Mouse (Mus musculus): ENCODE data around the gene Zfr2. TPM values are rescaled to one million over a fixed set of nuclear protein-coding genes. Genes with fewer than 3 reads are reported as not detected.

The Zfr2 gene
- polyA plus RNA-seq, 1 experiment from 2014 or later = 7.3 TPM

DNA sequence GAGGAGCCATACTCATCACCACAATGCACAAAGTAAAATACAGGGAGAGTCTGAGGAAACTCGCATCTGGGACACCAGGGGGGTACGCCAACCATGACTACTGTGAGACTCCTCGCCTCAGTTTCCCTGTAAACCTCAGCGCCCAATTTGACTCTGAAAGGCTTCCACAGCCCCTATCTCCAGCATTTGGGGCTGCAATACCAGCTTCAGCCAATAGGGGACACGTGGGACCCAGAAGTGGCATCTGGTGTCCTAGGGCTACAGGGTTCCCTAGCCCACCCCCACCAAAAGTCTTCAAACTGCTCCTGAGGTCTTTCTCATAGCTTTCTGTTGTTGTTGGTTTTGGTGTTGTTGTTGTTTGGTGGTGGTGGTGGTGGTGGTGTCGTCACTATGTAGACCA, 55.6 kb downstream of the Zfr2 start:
- Histone ChIP-seq H3K36me3 (ENCODE audit: control insufficient read depth, insufficient read depth, low read length) (no peaks in the 10 kb centered on the region), H3K9ac (ENCODE audit: low read length) (no peak overlapping the region), H3K4me1 (ENCODE audit: control insufficient read depth in 2 of 2, insufficient read depth in 2 of 2, low read length in 2 of 2) (peaks cover 5 to 8% of the 10 kb centered on the region in 2 experiments; a peak in 3 of 4 replicates), H3K9me3 (ENCODE audit: control insufficient read depth, low read length) (no peaks in the 10 kb centered on the region), H3K4me3 (ENCODE audit: control insufficient read depth in 1 of 2, insufficient read depth in 1 of 2, low read depth in 1 of 2, low read length in 2 of 2) (no peak overlapping the region), H3K4me2 (ENCODE audit: low read length) (no peak overlapping the region), H3K27me3 (ENCODE audit: control insufficient read depth, insufficient read depth, low read length) (peaks cover 56% of the 10 kb centered on the region), H3K27ac (replicated peaks in 1 of 2; ENCODE audit: control insufficient read depth in 1 of 2, insufficient read depth in 1 of 2, low read depth in 2 of 2, low read length in 2 of 2) (no peak overlapping the region)
- WGBS = 28% methylated on average over 6 of the region's 6 CpGs
- ATAC-seq (ENCODE audit: insufficient number of reproducible peaks, insufficient read depth, low FRiP score, low read depth) = no peak

GRCm38 (mm10) chr10:81289278-81289677, 56.3 kb downstream of the Zfr2 start:
- Histone ChIP-seq H3K27ac (replicated peaks in 1 of 2; ENCODE audit: control insufficient read depth in 1 of 2, insufficient read depth in 1 of 2, low read depth in 2 of 2, low read length in 2 of 2) (no peak overlapping the region), H3K36me3 (ENCODE audit: control insufficient read depth, insufficient read depth, low read length) (no peaks in the 10 kb centered on the region), H3K27me3 (ENCODE audit: control insufficient read depth, insufficient read depth, low read length) (peaks cover 49% of the 10 kb centered on the region), H3K4me1 (ENCODE audit: control insufficient read depth in 2 of 2, insufficient read depth in 2 of 2, low read length in 2 of 2) (peaks cover 12 to 15% of the 10 kb centered on the region in 2 experiments), H3K4me2 (ENCODE audit: low read length) (no peak overlapping the region), H3K9ac (ENCODE audit: low read length) (no peak overlapping the region), H3K9me3 (ENCODE audit: control insufficient read depth, low read length) (no peaks in the 10 kb centered on the region), H3K4me3 (ENCODE audit: control insufficient read depth in 1 of 2, insufficient read depth in 1 of 2, low read depth in 1 of 2, low read length in 2 of 2) (no peak overlapping the region)
- WGBS = 2% methylated on average over 7 of the region's 7 CpGs
- 0 out of 2 replicates have a peak, but pooled peaks have one; percentile 5 for ATAC-seq (ENCODE audit: insufficient number of reproducible peaks, insufficient read depth, low FRiP score, low read depth)

DNA sequence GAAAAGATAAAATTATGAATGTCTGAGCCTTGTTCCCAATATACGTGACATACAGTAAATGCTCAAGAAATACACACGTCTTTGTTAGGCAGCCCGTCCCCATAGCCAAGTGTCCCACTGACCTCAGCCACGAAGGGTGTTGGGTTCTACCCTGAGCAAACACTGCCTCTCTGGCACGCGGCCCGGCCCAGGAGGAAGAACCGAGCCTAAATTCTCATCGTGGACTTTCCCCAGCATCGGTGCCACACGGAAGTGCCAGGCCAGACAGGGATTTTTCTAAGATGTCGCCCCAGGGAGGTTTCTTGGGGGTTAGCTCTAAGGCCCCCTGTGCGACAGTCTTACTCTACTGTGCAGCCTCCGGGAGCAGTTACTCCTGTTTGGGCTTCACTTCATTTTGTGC, 56.9 kb downstream of the Zfr2 start:
- WGBS = 57% methylated on average over 14 of the region's 14 CpGs
- Histone ChIP-seq H3K9ac (ENCODE audit: low read length) (no peak overlapping the region), H3K4me2 (ENCODE audit: low read length) (no peak overlapping the region), H3K4me1 (ENCODE audit: control insufficient read depth in 2 of 2, insufficient read depth in 2 of 2, low read length in 2 of 2) (peaks cover 17 to 21% of the 10 kb centered on the region in 2 experiments), H3K9me3 (ENCODE audit: control insufficient read depth, low read length) (no peaks in the 10 kb centered on the region), H3K27ac (replicated peaks in 1 of 2; ENCODE audit: control insufficient read depth in 1 of 2, insufficient read depth in 1 of 2, low read depth in 2 of 2, low read length in 2 of 2) (no peak overlapping the region), H3K4me3 (ENCODE audit: control insufficient read depth in 1 of 2, insufficient read depth in 1 of 2, low read depth in 1 of 2, low read length in 2 of 2) (no peak overlapping the region), H3K27me3 (ENCODE audit: control insufficient read depth, insufficient read depth, low read length) (peaks cover 44% of the 10 kb centered on the region), H3K36me3 (ENCODE audit: control insufficient read depth, insufficient read depth, low read length) (no peaks in the 10 kb centered on the region)
- ATAC-seq (ENCODE audit: insufficient number of reproducible peaks, insufficient read depth, low FRiP score, low read depth) = no peak

- H3K27ac ChIP-seq (replicated peaks in 1 of 2; ENCODE audit: control insufficient read depth in 1 of 2, insufficient read depth in 1 of 2, low read depth in 2 of 2, low read length in 2 of 2) = no peak overlapping the region
- no peak for ATAC-seq (ENCODE audit: insufficient number of reproducible peaks, insufficient read depth, low FRiP score, low read depth)
- peaks cover 37% of the 10 kb centered on the region for H3K27me3 ChIP-seq (ENCODE audit: control insufficient read depth, insufficient read depth, low read length)
- 17% methylated on average over 24 of the region's 24 CpGs for WGBS
- H3K4me3 ChIP-seq (ENCODE audit: control insufficient read depth in 1 of 2, insufficient read depth in 1 of 2, low read depth in 1 of 2, low read length in 2 of 2) = no peak overlapping the region
- H3K36me3 ChIP-seq (ENCODE audit: control insufficient read depth, insufficient read depth, low read length) = no peaks in the 10 kb centered on the region; the same call in 1 of the 2 replicates
- no peaks in the 10 kb centered on the region for H3K9me3 ChIP-seq (ENCODE audit: control insufficient read depth, low read length)
- peaks cover 17 to 18% of the 10 kb centered on the region in 2 experiments for H3K4me1 ChIP-seq (ENCODE audit: control insufficient read depth in 2 of 2, insufficient read depth in 2 of 2, low read length in 2 of 2)
- H3K9ac ChIP-seq (ENCODE audit: low read length) = no peak overlapping the region
- no peak overlapping the region for H3K4me2 ChIP-seq (ENCODE audit: low read length)
Measured at GRCm38 (mm10) chr10:81290698-81291460, 57.9 kb downstream of the Zfr2 start.

- H3K4me2 ChIP-seq (ENCODE audit: low read length) = no peak within 1 kb of the TSS
- no peaks in the 10 kb centered on the region for H3K9me3 ChIP-seq (ENCODE audit: control insufficient read depth, low read length)
- peaks cover 15 to 17% of the 10 kb centered on the region in 2 experiments for H3K4me1 ChIP-seq (ENCODE audit: control insufficient read depth in 2 of 2, insufficient read depth in 2 of 2, low read length in 2 of 2)
- no peak within 1 kb of the TSS for H3K4me3 ChIP-seq (ENCODE audit: control insufficient read depth in 1 of 2, insufficient read depth in 1 of 2, low read depth in 1 of 2, low read length in 2 of 2)
- ATAC-seq (ENCODE audit: insufficient number of reproducible peaks, insufficient read depth, low FRiP score, low read depth) = no peak
- 67% methylated on average over 9 of the region's 9 CpGs for WGBS
- no peaks in the 10 kb centered on the region; the same call in 1 of the 2 replicates for H3K36me3 ChIP-seq (ENCODE audit: control insufficient read depth, insufficient read depth, low read length)
- H3K9ac ChIP-seq (ENCODE audit: low read length) = no peak within 1 kb of the TSS
- H3K27me3 ChIP-seq (ENCODE audit: control insufficient read depth, insufficient read depth, low read length) = peaks cover 37% of the 10 kb centered on the region
- H3K27ac ChIP-seq (replicated peaks in 1 of 2; ENCODE audit: control insufficient read depth in 1 of 2, insufficient read depth in 1 of 2, low read depth in 2 of 2, low read length in 2 of 2) = no peak within 1 kb of the TSS
Measured at GRCm38 (mm10) chr10:81291511-81292104, 58.7 kb downstream of the Zfr2 start, which contains the start of gene Tjp3. Tjp3 (minus strand) TSS chr10:81291581.

- ATAC-seq (ENCODE audit: insufficient number of reproducible peaks, insufficient read depth, low FRiP score, low read depth) = peak; percentile 93
- H3K4me3 ChIP-seq (ENCODE audit: control insufficient read depth in 1 of 2, insufficient read depth in 1 of 2, low read depth in 1 of 2, low read length in 2 of 2) = peak within 1 kb of the TSS; percentile 83 to 85
- peak within 1 kb of the TSS; percentile 78 for H3K9ac ChIP-seq (ENCODE audit: low read length)
- WGBS = under 1% methylated on average over 80 of the region's 80 CpGs
- H3K4me2 ChIP-seq (ENCODE audit: low read length) = peak within 1 kb of the TSS; percentile 98
- H3K4me1 ChIP-seq (ENCODE audit: control insufficient read depth in 2 of 2, insufficient read depth in 2 of 2, low read length in 2 of 2) = peaks cover 20 to 24% of the 10 kb centered on the region in 2 experiments
- H3K27ac ChIP-seq (replicated peaks in 1 of 2; ENCODE audit: control insufficient read depth in 1 of 2, insufficient read depth in 1 of 2, low read depth in 2 of 2, low read length in 2 of 2) = peak within 1 kb of the TSS; percentile 60 to 75
- peaks cover 32% of the 10 kb centered on the region for H3K27me3 ChIP-seq (ENCODE audit: control insufficient read depth, insufficient read depth, low read length)
- no peaks in the 10 kb centered on the region for H3K9me3 ChIP-seq (ENCODE audit: control insufficient read depth, low read length)
- no peaks in the 10 kb centered on the region; the same call in 1 of the 2 replicates for H3K36me3 ChIP-seq (ENCODE audit: control insufficient read depth, insufficient read depth, low read length)
Measured at GRCm38 (mm10) chr10:81292554-81293333, 59.8 kb downstream of the Zfr2 start, which contains the start of gene Pip5k1c. Pip5k1c (plus strand) TSS chr10:81292963.

GRCm38 (mm10) chr10:81293334-81294030, 60.5 kb downstream of the Zfr2 start:
- Histone ChIP-seq H3K4me3 (ENCODE audit: control insufficient read depth in 1 of 2, insufficient read depth in 1 of 2, low read depth in 1 of 2, low read length in 2 of 2) (peak overlapping the region; percentile 83 to 85), H3K27me3 (ENCODE audit: control insufficient read depth, insufficient read depth, low read length) (peaks cover 26% of the 10 kb centered on the region), H3K27ac (replicated peaks in 1 of 2; ENCODE audit: control insufficient read depth in 1 of 2, insufficient read depth in 1 of 2, low read depth in 2 of 2, low read length in 2 of 2) (peak overlapping the region in 1 of 2 experiments; percentile 75; a peak in 1 of 4 replicates), H3K9me3 (ENCODE audit: control insufficient read depth, low read length) (no peaks in the 10 kb centered on the region), H3K9ac (ENCODE audit: low read length) (peak overlapping the region; percentile 78), H3K4me1 (ENCODE audit: control insufficient read depth in 2 of 2, insufficient read depth in 2 of 2, low read length in 2 of 2) (peaks cover 27 to 29% of the 10 kb centered on the region in 2 experiments), H3K36me3 (ENCODE audit: control insufficient read depth, insufficient read depth, low read length) (no peaks in the 10 kb centered on the region; the same call in 1 of the 2 replicates), H3K4me2 (ENCODE audit: low read length) (peak overlapping the region; percentile 98)
- ATAC-seq (ENCODE audit: insufficient number of reproducible peaks, insufficient read depth, low FRiP score, low read depth) = no peak
- WGBS = 3% methylated on average over 25 of the region's 25 CpGs

Measured in heart, embryonic 14.5 days (tissue).